Mouse (Mus musculus) embryonic facial prominence, embryonic 15.5 days (tissue): ENCODE measurements around the gene Hoxa5. TPM values are rescaled to one million over a fixed set of nuclear protein-coding genes. Genes with fewer than 3 reads are reported as not detected.

Source experiments
- ATAC-seq: fragments of 200-750 bp; cut with Nextera tagmentation; 2 replicates; pipeline ENCODE4 v1.8.0; 2017; ENCODE audit warnings: low read depth, moderate TSS enrichment; ENCODE audit not compliant: insufficient number of reproducible peaks, low FRiP score, low TSS enrichment
- H3K27ac ChIP-seq: fragments of 300-500 bp; sonication (generic); replicated peaks from 2 replicates; pipeline ENCODE4 v1.5.1; 2015; ENCODE audit warnings: mild to moderate bottlenecking, inconsistent platforms
- H3K27me3 ChIP-seq: fragments of 300-500 bp; sonication (generic); 2 replicates; pipeline ENCODE4 v1.6.1; 2015; ENCODE audit warnings: inconsistent platforms
- H3K36me3 ChIP-seq: fragments of 300-500 bp; sonication (generic); 2 replicates; pipeline ENCODE4 v1.6.1; 2015; ENCODE audit warnings: mild to moderate bottlenecking, inconsistent platforms
- H3K4me1 ChIP-seq: fragments of 300-500 bp; sonication (generic); 2 replicates; pipeline ENCODE4 v1.6.1; 2015; ENCODE audit warnings: inconsistent platforms
- H3K4me2 ChIP-seq: fragments of 300-500 bp; sonication (generic); replicated peaks from 2 replicates; pipeline ENCODE4 v1.6.1; 2015; ENCODE audit warnings: mild to moderate bottlenecking, inconsistent platforms
- H3K4me3 ChIP-seq: fragments of 300-500 bp; sonication (generic); replicated peaks from 2 replicates; pipeline ENCODE4 v1.5.1; 2015; ENCODE audit warnings: mild to moderate bottlenecking, inconsistent platforms
- H3K9ac ChIP-seq: fragments of 300-500 bp; sonication (generic); 2 replicates; pipeline ENCODE4 v1.6.1; 2015; ENCODE audit warnings: inconsistent platforms
- H3K9me3 ChIP-seq: fragments of 300-500 bp; sonication (generic); replicated peaks from 2 replicates; pipeline ENCODE4 v1.6.1; 2016; ENCODE audit warnings: inconsistent platforms
- WGBS: fragments of 180-500 bp; shearing (Covaris S2); methylation state at CpG from one replicate; pipeline ENCODE4 v1.1.7; 2015; 5-methylcytosine and 5-hydroxymethylcytosine counted together
- polyA plus RNA-seq: library from polyadenylated mRNA; unstranded; fragments of >200 nt; fragmentation: Nextera tagmentation; extraction: Ambion mirVana; gene quantifications from 2 replicates; pipeline ENCODE4 v1.2.1, GENCODE M21; 2015

Gene Hoxa5
- polyA plus RNA-seq, 1 experiment from 2014 or later = 0.39 TPM

GRCm38 (mm10) chr6:52238976-52239375, 34.6 kb upstream of the Hoxa5 start:
- H3K36me3 ChIP-seq = no peaks in the 10 kb centered on the region
- H3K9ac ChIP-seq = no peak overlapping the region
- no peak overlapping the region for H3K4me3 ChIP-seq
- H3K4me2 ChIP-seq = no peak overlapping the region
- peaks cover 17% of the 10 kb centered on the region for H3K4me1 ChIP-seq
- no peak for ATAC-seq
- H3K27ac ChIP-seq = no peak overlapping the region
- H3K9me3 ChIP-seq = no peaks in the 10 kb centered on the region
- 4% methylated on average over 7 of the region's 7 CpGs for WGBS
- H3K27me3 ChIP-seq = peaks cover 97% of the 10 kb centered on the region

- Histone ChIP-seq H3K4me2 (no peak overlapping the region), H3K36me3 (no peaks in the 10 kb centered on the region), H3K4me3 (no peak overlapping the region), H3K9ac (no peak overlapping the region), H3K9me3 (no peaks in the 10 kb centered on the region), H3K27me3 (peaks cover 97% of the 10 kb centered on the region), H3K4me1 (peaks cover 20% of the 10 kb centered on the region), H3K27ac (no peak overlapping the region)
- 2% methylated on average over 7 of the region's 7 CpGs for WGBS
- no peak for ATAC-seq
These were observed 33.8 kb upstream of the Hoxa5 start for GRCm38 (mm10) chr6:52238155-52238545.

GRCm38 (mm10) chr6:52237346-52238154, 33.2 kb upstream of the Hoxa5 start:
- H3K27ac ChIP-seq = no peak overlapping the region
- 9% methylated on average over 10 of the region's 10 CpGs for WGBS
- no peak for ATAC-seq
- no peak overlapping the region for H3K9ac ChIP-seq
- no peaks in the 10 kb centered on the region for H3K9me3 ChIP-seq
- no peak overlapping the region for H3K4me2 ChIP-seq
- H3K4me1 ChIP-seq = peaks cover 20% of the 10 kb centered on the region
- no peak overlapping the region for H3K4me3 ChIP-seq
- no peaks in the 10 kb centered on the region for H3K36me3 ChIP-seq
- peaks cover 97% of the 10 kb centered on the region for H3K27me3 ChIP-seq

- no peak overlapping the region for H3K4me3 ChIP-seq
- H3K4me1 ChIP-seq = peaks cover 20% of the 10 kb centered on the region
- ATAC-seq = no peak
- WGBS = 6% methylated on average over 3 of the region's 3 CpGs
- H3K27ac ChIP-seq = no peak overlapping the region
- no peak overlapping the region for H3K4me2 ChIP-seq
- H3K27me3 ChIP-seq = peaks cover 97% of the 10 kb centered on the region
- H3K36me3 ChIP-seq = no peaks in the 10 kb centered on the region
- no peaks in the 10 kb centered on the region for H3K9me3 ChIP-seq
- H3K9ac ChIP-seq = no peak overlapping the region
These were observed 32.4 kb upstream of the Hoxa5 start for GRCm38 (mm10) chr6:52236806-52237205.

- Histone ChIP-seq H3K27ac (no peak overlapping the region), H3K9me3 (no peaks in the 10 kb centered on the region), H3K4me1 (peaks cover 20% of the 10 kb centered on the region), H3K4me2 (no peak overlapping the region), H3K27me3 (peaks cover 95% of the 10 kb centered on the region), H3K4me3 (no peak overlapping the region), H3K36me3 (no peaks in the 10 kb centered on the region), H3K9ac (no peak overlapping the region)
- 18% methylated on average over 6 of the region's 6 CpGs for WGBS
- no peak for ATAC-seq
These were observed 31.5 kb upstream of the Hoxa5 start for GRCm38 (mm10) chr6:52235866-52236265.

GRCm38 (mm10) chr6:52235267-52235666, 30.9 kb upstream of the Hoxa5 start:
- H3K9me3 ChIP-seq = no peaks in the 10 kb centered on the region
- H3K27ac ChIP-seq = no peak overlapping the region
- H3K36me3 ChIP-seq = no peaks in the 10 kb centered on the region
- no peak overlapping the region for H3K9ac ChIP-seq
- no peak overlapping the region for H3K4me2 ChIP-seq
- H3K4me3 ChIP-seq = no peak overlapping the region
- WGBS = 23% methylated on average over 9 of the region's 9 CpGs
- ATAC-seq = no peak
- H3K27me3 ChIP-seq = peaks cover 95% of the 10 kb centered on the region
- H3K4me1 ChIP-seq = peaks cover 20% of the 10 kb centered on the region

GRCm38 (mm10) chr6:52234428-52235140, 30.2 kb upstream of the Hoxa5 start:
- Histone ChIP-seq H3K27me3 (peaks cover 95% of the 10 kb centered on the region), H3K9me3 (no peaks in the 10 kb centered on the region), H3K27ac (no peak overlapping the region), H3K4me2 (no peak overlapping the region), H3K36me3 (no peaks in the 10 kb centered on the region), H3K4me3 (peak overlapping the region; percentile 13; the same call in 1 of the 2 replicates), H3K4me1 (peaks cover 16% of the 10 kb centered on the region), H3K9ac (no peak overlapping the region)
- no peak for ATAC-seq
- under 1% methylated on average over 65 of the region's 68 CpGs for WGBS

- peaks cover 97% of the 10 kb centered on the region for H3K27me3 ChIP-seq
- H3K9me3 ChIP-seq = no peaks in the 10 kb centered on the region
- WGBS = under 1% methylated on average over 70 of the region's 70 CpGs
- no peaks in the 10 kb centered on the region for H3K36me3 ChIP-seq
- peak overlapping the region; percentile 13; the same call in 1 of the 2 replicates for H3K4me3 ChIP-seq
- no peak overlapping the region for H3K9ac ChIP-seq
- no peak overlapping the region for H3K27ac ChIP-seq
- no peak for ATAC-seq
- H3K4me1 ChIP-seq = peaks cover 19% of the 10 kb centered on the region
- no peak overlapping the region for H3K4me2 ChIP-seq
These were observed 29.4 kb upstream of the Hoxa5 start for GRCm38 (mm10) chr6:52233546-52234427.

- H3K27ac ChIP-seq = no peak overlapping the region
- no peak for ATAC-seq
- no peaks in the 10 kb centered on the region for H3K9me3 ChIP-seq
- H3K4me2 ChIP-seq = no peak overlapping the region
- 1% methylated on average over 23 of the region's 23 CpGs for WGBS
- H3K9ac ChIP-seq = no peak overlapping the region
- H3K27me3 ChIP-seq = peaks cover 96% of the 10 kb centered on the region
- no peaks in the 10 kb centered on the region for H3K36me3 ChIP-seq
- H3K4me3 ChIP-seq = no peak overlapping the region
- H3K4me1 ChIP-seq = peaks cover 19% of the 10 kb centered on the region
These were observed 28.7 kb upstream of the Hoxa5 start for GRCm38 (mm10) chr6:52232984-52233545.

GRCm38 (mm10) chr6:52232568-52232965, 28.2 kb upstream of the Hoxa5 start:
- no peak for ATAC-seq
- Histone ChIP-seq H3K27me3 (peaks cover 95% of the 10 kb centered on the region), H3K36me3 (no peaks in the 10 kb centered on the region), H3K9me3 (no peaks in the 10 kb centered on the region), H3K4me1 (peaks cover 19% of the 10 kb centered on the region), H3K27ac (no peak overlapping the region), H3K4me3 (no peak overlapping the region), H3K4me2 (no peak overlapping the region), H3K9ac (no peak overlapping the region)
- WGBS = under 1% methylated on average over 18 of the region's 18 CpGs
